Mouse (Mus musculus) liver, embryonic 15.5 days (tissue): ENCODE results near the gene Diablo. TPM values are rescaled to one million over a fixed set of nuclear protein-coding genes. Genes with fewer than 3 reads are reported as not detected.
A peak's percentile ranks its signal among the peaks of the same experiment; 100 is the strongest.

ENCODE experiments used
- ATAC-seq: fragments of 200-750 bp; cut with Nextera tagmentation; 2 replicates; pipeline ENCODE4 v1.8.0; 2017; ENCODE audit warnings: moderate number of reproducible peaks, mild to moderate bottlenecking, moderate library complexity; ENCODE audit not compliant: insufficient read depth
- H3K27ac ChIP-seq: fragments of 300-500 bp; sonication (generic); replicated peaks from 2 replicates; pipeline ENCODE4 v1.5.1; 2015; ENCODE audit warnings: mild to moderate bottlenecking, inconsistent platforms
- H3K27me3 ChIP-seq: fragments of 300-500 bp; sonication (generic); 2 replicates; pipeline ENCODE4 v1.6.1; 2015; ENCODE audit warnings: mild to moderate bottlenecking, inconsistent platforms
- H3K36me3 ChIP-seq: fragments of 300-500 bp; sonication (generic); replicated peaks from 2 replicates; pipeline ENCODE4 v1.6.1; 2015; ENCODE audit warnings: moderate library complexity, mild to moderate bottlenecking, inconsistent platforms
- H3K4me1 ChIP-seq: fragments of 300-500 bp; sonication (generic); replicated peaks from 2 replicates; pipeline ENCODE4 v1.6.1; 2015; ENCODE audit warnings: inconsistent platforms
- H3K4me2 ChIP-seq: fragments of 300-500 bp; sonication (generic); 2 replicates; pipeline ENCODE4 v1.6.1; 2015; ENCODE audit warnings: moderate library complexity, mild to moderate bottlenecking, inconsistent platforms
- H3K4me3 ChIP-seq: fragments of 300-500 bp; sonication (generic); replicated peaks from 2 replicates; pipeline ENCODE4 v1.5.1; 2015; ENCODE audit warnings: mild to moderate bottlenecking, inconsistent platforms
- H3K9ac ChIP-seq: fragments of 300-500 bp; sonication (generic); 2 replicates; pipeline ENCODE4 v1.6.1; 2015; ENCODE audit warnings: moderate library complexity, mild to moderate bottlenecking, inconsistent platforms
- H3K9me3 ChIP-seq: fragments of 300-500 bp; sonication (generic); replicated peaks from 2 replicates; pipeline ENCODE4 v1.6.1; 2016; ENCODE audit warnings: inconsistent platforms
- WGBS: fragments of 180-500 bp; shearing (Covaris S2); methylation state at CpG from one replicate; pipeline ENCODE4 v1.1.7; 2015; ENCODE audit warnings: mixed read lengths; ENCODE audit not compliant: insufficient replicate concordance; 5-methylcytosine and 5-hydroxymethylcytosine counted together
- polyA plus RNA-seq: library from polyadenylated mRNA; unstranded; fragments of >200 nt; fragmentation: Nextera tagmentation; extraction: Ambion mirVana; gene quantifications from 2 replicates; pipeline ENCODE4 v1.2.1, GENCODE M21; 2015

Gene Diablo
- 51.6 and 54.9 TPM in 2 replicates for polyA plus RNA-seq

DNA sequence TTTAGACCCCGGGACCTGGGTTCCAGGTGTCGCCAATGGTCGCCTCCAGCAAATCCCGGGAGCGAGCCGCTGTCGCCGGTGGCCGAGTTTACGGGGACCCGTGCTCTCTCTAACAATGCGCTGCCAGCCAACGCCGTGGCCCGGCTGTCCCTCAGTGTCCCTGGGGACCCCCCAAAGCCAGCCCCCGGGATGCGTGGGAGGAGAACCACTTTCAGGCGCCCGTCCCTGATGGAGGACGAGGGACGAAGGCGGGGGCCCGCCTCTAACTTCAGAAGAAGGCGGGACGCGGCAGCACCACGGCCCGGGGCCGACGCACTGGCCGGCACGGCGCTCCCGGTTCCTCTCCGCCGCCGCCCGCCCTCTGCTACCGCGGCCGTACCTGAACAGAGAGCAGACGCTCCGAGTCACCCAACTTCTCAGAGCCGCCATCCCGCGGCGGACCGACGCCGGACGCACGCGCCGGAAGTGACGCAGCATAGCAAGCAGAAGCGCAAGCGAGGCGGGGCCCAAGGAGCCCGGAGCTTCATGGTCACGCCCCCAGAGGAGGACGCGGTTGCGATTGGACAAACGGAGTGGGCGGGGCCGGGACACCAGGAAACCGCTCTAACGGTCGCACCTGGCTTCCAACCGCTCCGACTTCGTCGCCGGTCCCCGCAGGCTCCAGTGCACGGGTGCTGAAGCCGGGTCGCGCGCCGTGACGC, at the start of gene Diablo:
Diablo (minus strand) TSS at position 485 of the 701 bp plus-strand sequence.
- Histone ChIP-seq H3K4me1 (peaks cover 35% of the 10 kb centered on the region), H3K27me3 (no peaks in the 10 kb centered on the region), H3K9me3 (no peaks in the 10 kb centered on the region), H3K4me3 (peak within 1 kb of the TSS; percentile 85), H3K4me2 (peak within 1 kb of the TSS; percentile 96), H3K9ac (peak within 1 kb of the TSS; percentile 82), H3K27ac (peak within 1 kb of the TSS; percentile 81), H3K36me3 (peaks cover 33% of the 10 kb centered on the region)
- peak; percentile 93 for ATAC-seq
- under 1% methylated on average over 82 of the region's 82 CpGs for WGBS

DNA sequence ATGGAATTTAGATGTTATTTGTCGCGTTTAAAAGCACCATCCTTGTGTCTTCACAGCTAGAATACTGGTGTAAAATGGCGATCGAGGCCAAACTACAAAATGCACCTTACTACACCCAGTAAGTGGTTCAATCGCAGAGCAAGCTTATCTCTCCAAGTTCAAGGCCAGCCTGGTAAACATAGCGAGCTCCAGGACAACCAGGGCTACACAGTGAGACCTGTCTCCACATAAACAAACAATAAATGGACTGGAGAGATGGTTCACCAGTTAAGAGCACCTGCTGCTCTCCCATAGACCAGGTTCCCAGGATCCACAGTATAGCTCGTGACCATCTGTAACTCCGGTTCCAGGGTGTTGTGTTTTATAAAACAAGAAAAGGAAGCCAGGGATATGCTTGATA, 49.4 kb upstream of the Diablo start:
- Histone ChIP-seq H3K9me3 (no peaks in the 10 kb centered on the region), H3K4me1 (peaks cover 18% of the 10 kb centered on the region), H3K4me2 (peak overlapping the region; percentile 87), H3K27me3 (no peaks in the 10 kb centered on the region), H3K9ac (no peak overlapping the region), H3K4me3 (peak overlapping the region; percentile 89), H3K36me3 (peaks cover 19% of the 10 kb centered on the region), H3K27ac (no peak overlapping the region)
- ATAC-seq: no peak; the same call in 1 of the 2 replicates
- WGBS: 48% methylated on average over 8 of the region's 8 CpGs

DNA sequence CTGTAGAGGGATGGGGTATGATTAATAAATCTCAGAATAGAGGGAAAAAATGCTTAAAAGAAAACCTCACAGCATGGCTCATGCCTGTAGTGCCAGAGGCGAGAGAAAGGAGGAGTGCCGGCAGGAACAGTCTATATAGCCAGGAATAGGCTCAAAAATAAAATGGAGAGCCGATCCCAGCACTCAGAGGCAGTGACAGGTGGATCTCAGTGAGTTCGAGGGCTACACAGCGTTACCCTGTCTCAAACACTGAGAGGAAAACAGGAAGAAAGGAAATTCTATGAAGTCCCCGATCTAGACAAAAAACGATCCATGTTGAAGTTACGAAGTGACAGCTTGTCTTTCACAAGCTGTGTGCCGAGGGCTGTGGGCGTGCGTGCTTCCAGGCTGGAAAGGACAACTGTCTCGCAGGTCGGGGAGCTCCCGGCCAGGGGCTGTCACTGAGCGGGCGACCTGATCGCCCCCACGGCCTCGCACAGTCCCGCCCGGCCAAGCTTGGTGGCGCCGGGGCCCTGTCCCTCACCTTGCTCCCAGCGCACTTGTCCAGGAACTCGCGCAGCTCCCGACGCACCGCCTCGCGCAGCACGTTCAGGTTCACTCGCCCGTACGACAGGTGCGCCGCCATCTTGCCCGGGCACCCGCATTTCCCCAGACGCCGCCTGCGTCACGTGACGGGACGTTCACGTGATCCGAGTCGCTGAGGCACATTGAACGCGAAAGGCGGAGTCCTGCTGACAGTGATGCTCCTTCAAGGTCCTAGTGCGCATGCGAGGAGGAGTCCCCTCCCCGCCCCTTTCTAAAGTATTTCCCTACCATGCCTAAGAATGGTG, 48.6 kb upstream of the Diablo start, which contains the start of gene Vps33a:
Vps33a (minus strand) TSS at position 682 of the 830 bp plus-strand sequence.
- ATAC-seq: peak; percentile 90
- peak within 1 kb of the TSS; percentile 91 for H3K9ac ChIP-seq
- H3K27ac ChIP-seq: peak within 1 kb of the TSS; percentile 83
- no peaks in the 10 kb centered on the region for H3K27me3 ChIP-seq
- peaks cover 26% of the 10 kb centered on the region for H3K36me3 ChIP-seq
- no peaks in the 10 kb centered on the region for H3K9me3 ChIP-seq
- under 1% methylated on average over 54 of the region's 54 CpGs for WGBS
- H3K4me1 ChIP-seq: peaks cover 18% of the 10 kb centered on the region
- peak within 1 kb of the TSS; percentile 87 for H3K4me2 ChIP-seq
- H3K4me3 ChIP-seq: peak within 1 kb of the TSS; percentile 89

DNA sequence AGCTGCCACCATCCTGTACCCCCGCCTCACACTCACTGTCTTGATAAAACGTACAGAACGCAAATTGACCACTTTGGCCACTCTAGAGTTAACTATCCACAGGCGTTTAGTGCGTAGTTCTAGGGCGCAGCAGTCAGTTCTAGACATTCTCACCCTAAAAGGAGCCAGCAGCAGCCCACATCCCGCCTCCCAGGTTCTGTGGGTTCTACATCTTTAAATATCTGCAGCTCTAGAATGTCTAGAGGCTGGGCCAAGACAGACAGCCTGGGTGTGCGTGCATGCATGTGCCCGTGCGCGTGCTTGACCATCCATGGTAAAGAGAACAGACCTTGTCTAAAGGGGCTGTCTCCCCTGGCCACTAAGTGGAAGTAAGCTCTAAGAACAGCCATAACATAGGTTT, 37.2 kb upstream of the Diablo start:
- Histone ChIP-seq H3K36me3 (peaks cover 93% of the 10 kb centered on the region), H3K27ac (no peak overlapping the region), H3K9me3 (no peaks in the 10 kb centered on the region), H3K9ac (no peak overlapping the region), H3K4me3 (no peak overlapping the region), H3K27me3 (no peaks in the 10 kb centered on the region), H3K4me2 (no peak overlapping the region), H3K4me1 (peaks cover 11% of the 10 kb centered on the region)
- no peak for ATAC-seq
- WGBS: 86% methylated on average over 11 of the region's 11 CpGs

DNA sequence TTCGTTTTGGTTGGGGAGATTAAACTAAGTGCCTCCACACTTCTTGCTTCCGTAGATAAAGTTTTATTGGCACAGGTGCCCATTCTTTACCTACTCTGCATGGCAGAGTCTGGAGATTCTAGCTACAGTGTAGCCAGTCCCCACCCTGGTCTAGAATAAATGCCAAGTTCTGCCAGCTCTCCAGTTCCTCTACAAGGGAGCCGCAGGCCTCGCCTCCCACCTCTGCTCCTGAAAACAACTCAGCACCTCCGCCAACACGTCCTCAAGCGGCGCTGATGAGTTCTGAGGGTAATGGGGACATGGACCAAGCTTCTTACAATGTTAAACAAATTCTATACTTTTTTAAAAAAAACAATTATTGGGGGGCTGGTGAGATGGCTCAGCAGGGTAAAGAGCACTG, 35.6 kb upstream of the Diablo start:
- no peaks in the 10 kb centered on the region for H3K9me3 ChIP-seq
- H3K27ac ChIP-seq: no peak overlapping the region
- peaks cover 21% of the 10 kb centered on the region for H3K4me1 ChIP-seq
- no peak overlapping the region for H3K4me3 ChIP-seq
- no peak overlapping the region for H3K4me2 ChIP-seq
- H3K36me3 ChIP-seq: peaks cover 83% of the 10 kb centered on the region
- no peaks in the 10 kb centered on the region for H3K27me3 ChIP-seq
- 90% methylated on average over 8 of the region's 8 CpGs for WGBS
- H3K9ac ChIP-seq: no peak overlapping the region
- ATAC-seq: no peak

DNA sequence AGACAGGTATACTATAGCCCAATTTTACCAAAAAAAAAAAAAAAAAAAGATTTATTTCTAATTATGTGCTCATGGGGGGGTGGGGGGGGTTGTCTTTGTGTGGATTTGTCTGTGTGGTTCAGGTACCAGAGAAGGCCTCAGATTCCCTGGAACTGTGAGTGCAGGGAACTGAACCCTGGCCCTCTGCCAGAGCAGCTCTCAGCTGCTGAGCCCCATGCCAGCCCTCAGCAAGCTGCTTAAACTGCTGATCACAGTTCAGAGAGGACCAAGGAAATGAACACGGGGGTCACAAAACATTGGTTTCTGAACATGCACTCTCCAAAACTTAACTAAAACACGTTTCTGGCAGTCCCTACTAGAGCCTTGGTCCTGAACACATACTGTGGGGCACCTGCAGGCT, 32.5 kb upstream of the Diablo start:
- Histone ChIP-seq H3K4me3 (no peak overlapping the region), H3K27ac (peak overlapping the region; percentile 19; the same call in 1 of the 2 replicates), H3K36me3 (peaks cover 60% of the 10 kb centered on the region), H3K27me3 (no peaks in the 10 kb centered on the region), H3K9ac (no peak overlapping the region), H3K4me1 (peaks cover 20% of the 10 kb centered on the region), H3K4me2 (no peak overlapping the region), H3K9me3 (no peaks in the 10 kb centered on the region)
- 61% methylated on average over 2 of the region's 2 CpGs for WGBS
- ATAC-seq: no peak

DNA sequence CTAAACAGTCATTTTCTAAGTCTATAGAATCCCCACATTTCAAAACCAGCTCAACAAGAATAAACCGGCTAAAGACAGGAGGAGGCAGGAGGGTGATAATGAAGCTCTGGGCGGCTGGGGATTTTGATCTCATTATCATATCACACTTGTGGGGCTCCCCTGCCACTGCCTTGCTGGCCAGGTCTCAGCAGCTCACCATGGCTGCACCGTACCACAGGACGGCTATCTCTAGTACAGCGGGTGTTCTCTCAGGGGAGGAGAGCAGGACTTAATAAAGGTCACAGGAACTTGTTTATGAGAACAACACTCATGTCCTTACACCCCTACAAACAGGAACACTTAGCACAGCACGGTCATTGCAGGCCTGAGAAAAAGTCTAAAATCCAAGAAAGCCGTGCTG, 31.7 kb upstream of the Diablo start:
- H3K9me3 ChIP-seq: no peaks in the 10 kb centered on the region
- H3K4me2 ChIP-seq: peak overlapping the region; percentile 7; the same call in 1 of the 2 replicates
- 44% methylated on average over 7 of the region's 7 CpGs for WGBS
- H3K9ac ChIP-seq: no peak overlapping the region
- no peak overlapping the region for H3K4me3 ChIP-seq
- H3K4me1 ChIP-seq: peaks cover 20% of the 10 kb centered on the region
- no peaks in the 10 kb centered on the region for H3K27me3 ChIP-seq
- peak; percentile 94 for ATAC-seq
- peak overlapping the region; percentile 29 for H3K27ac ChIP-seq
- H3K36me3 ChIP-seq: peaks cover 54% of the 10 kb centered on the region

DNA sequence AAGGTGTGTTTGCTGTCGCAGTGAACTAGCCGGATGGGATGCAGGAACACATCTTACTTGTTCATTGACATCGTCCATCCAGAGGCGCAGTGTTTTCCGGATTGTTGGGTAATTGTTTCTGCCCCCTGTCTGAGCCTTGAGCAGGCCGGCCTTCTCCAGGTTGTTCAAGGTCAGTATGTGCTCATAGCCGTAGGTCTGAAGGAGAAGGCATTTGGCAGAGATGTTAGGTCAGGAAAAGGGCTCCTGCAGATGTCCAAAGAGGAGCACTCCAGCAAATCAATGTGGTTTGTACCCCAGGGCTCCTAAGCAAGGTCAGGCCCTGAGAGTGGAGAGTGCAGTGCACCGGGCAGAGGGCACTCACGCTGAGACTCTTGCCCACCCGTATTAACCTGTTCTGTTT, 9.8 kb upstream of the Diablo start:
- H3K4me1 ChIP-seq: no peaks in the 10 kb centered on the region
- H3K27ac ChIP-seq: no peak overlapping the region
- 89% methylated on average over 10 of the region's 10 CpGs for WGBS
- H3K4me3 ChIP-seq: no peak overlapping the region
- no peak overlapping the region for H3K4me2 ChIP-seq
- no peaks in the 10 kb centered on the region for H3K9me3 ChIP-seq
- ATAC-seq: no peak
- no peaks in the 10 kb centered on the region for H3K27me3 ChIP-seq
- no peak overlapping the region for H3K9ac ChIP-seq
- peaks cover 80% of the 10 kb centered on the region for H3K36me3 ChIP-seq

DNA sequence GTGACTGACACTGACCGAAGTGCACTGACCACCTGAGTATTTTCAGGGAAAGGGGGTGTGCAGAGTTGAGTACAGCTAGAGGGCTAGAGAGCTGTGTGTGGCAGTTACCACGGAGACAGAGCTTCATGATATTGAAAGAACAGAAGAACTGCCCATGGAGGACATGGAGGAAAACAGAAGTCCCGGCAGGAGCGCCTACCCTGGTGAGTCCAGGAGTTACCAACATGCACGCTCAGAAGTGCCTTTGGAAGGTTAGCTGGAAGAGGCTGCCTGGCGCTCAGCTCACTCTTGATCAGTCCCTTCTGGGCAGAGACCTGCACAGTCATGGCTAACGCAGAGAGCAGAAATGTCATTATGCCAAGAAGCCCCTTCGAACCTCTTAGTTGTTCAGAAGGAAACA, 6.1 kb upstream of the Diablo start:
- Histone ChIP-seq H3K27ac (no peak overlapping the region), H3K9me3 (no peaks in the 10 kb centered on the region), H3K36me3 (peaks cover 73% of the 10 kb centered on the region), H3K4me3 (no peak overlapping the region), H3K9ac (no peak overlapping the region), H3K4me1 (peaks cover 7% of the 10 kb centered on the region), H3K4me2 (no peak overlapping the region), H3K27me3 (no peaks in the 10 kb centered on the region)
- 84% methylated on average over 8 of the region's 8 CpGs for WGBS
- ATAC-seq: no peak

DNA sequence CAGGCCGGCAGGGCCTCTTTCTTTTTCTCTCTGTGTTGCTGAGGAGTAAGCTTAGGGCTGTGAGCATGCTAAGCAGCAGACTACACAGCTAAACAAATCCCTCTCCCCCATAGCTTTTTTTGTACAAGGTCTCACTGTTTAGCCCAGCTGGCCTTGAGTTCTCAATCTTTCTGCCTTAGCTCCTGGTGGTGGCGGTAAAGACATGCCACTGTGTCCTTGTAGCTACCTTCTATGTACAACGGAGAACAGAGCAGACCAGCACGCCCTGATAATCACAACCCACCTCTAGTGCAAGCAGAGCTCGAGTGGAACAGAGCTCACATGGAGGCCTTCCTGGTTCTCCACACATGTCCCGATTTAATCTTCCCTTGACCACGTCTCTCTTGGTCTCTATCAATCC, 4.7 kb upstream of the Diablo start:
- H3K9ac ChIP-seq: no peak overlapping the region
- H3K4me1 ChIP-seq: peaks cover 16% of the 10 kb centered on the region
- 62% methylated on average over 7 of the region's 7 CpGs for whole genome bisulfite sequencing
- no peaks in the 10 kb centered on the region for H3K9me3 ChIP-seq
- H3K4me3 ChIP-seq: no peak overlapping the region
- ATAC-seq: no peak
- H3K4me2 ChIP-seq: no peak overlapping the region
- no peaks in the 10 kb centered on the region for H3K27me3 ChIP-seq
- peaks cover 61% of the 10 kb centered on the region for H3K36me3 ChIP-seq
- H3K27ac ChIP-seq: no peak overlapping the region

DNA sequence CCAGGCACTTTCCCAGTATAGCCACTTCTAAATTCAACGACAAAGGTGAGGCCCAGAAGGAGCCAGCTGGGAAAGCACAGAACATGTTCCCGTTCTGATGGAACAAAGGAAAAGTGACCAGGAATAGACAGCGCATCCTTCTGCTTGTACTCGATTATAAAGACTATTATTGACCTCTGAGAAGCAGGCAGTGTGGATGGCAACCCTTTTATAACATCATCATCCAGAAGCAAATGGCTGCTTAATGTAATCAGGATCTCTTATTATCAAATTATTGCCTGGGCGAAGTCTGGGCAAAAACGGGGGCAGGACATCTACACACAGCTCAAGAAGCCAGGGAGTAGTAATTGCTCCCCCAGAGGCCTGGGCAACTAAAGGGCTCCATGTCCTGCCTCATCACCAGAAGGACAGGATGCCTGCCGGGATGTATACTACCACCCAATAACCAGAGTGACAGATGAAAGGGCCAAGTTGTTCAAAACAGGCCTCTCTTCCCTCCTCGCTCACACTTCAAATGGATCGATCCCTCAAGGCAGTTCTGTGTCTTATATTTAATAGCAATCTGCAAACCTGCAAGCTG, 2.0 kb upstream of the Diablo start:
- no peaks in the 10 kb centered on the region for H3K9me3 ChIP-seq
- peaks cover 41% of the 10 kb centered on the region for H3K36me3 ChIP-seq
- no peaks in the 10 kb centered on the region for H3K27me3 ChIP-seq
- WGBS: 77% methylated on average over 9 of the region's 9 CpGs
- no peak for ATAC-seq
- H3K9ac ChIP-seq: no peak overlapping the region
- H3K4me3 ChIP-seq: no peak overlapping the region
- no peak overlapping the region for H3K27ac ChIP-seq
- peaks cover 35% of the 10 kb centered on the region for H3K4me1 ChIP-seq
- H3K4me2 ChIP-seq: no peak overlapping the region
